Mouse (Mus musculus) gastrocnemius, adult 2 months (tissue): Measurements from ENCODE around the gene Large1. TPM values are rescaled to one million over a fixed set of nuclear protein-coding genes. Genes with fewer than 3 reads are reported as not detected.
A peak's percentile ranks its signal among the peaks of the same experiment; 100 is the strongest.
"Not testable (repeated sequence)": the region's sequence is repeated elsewhere in the genome, so short reads cannot be mapped to it uniquely, and the experiment has no call there.

Source experiments
- DNase-seq: peaks from one replicate; pipeline ENCODE4 v3.0.0; 2022
- H3K27ac ChIP-seq: fragments of 200-600 bp; 2 replicates; pipeline ENCODE4 v1.8.1; 2022; ENCODE audit warnings: mild to moderate bottlenecking
- H3K4me3 ChIP-seq: fragments of 200-600 bp; 2 replicates; pipeline ENCODE4 v1.8.1; 2022; ENCODE audit warnings: mild to moderate bottlenecking, moderate library complexity
- CTCF ChIP-seq: fragments of 200-600 bp; IDR thresholded peaks from 2 replicates; pipeline ENCODE4 v1.8.1; 2022; ENCODE audit warnings: antibody characterized with exemption, mild to moderate bottlenecking, moderate library complexity
- intact Hi-C: fragments of 180-260 bp; cut with DNase I; formaldehyde crosslinking; loops from one replicate; pipeline ENCODE4 v1.15.1; 2025
- total RNA-seq, 2 experiments: library from RNA; stranded (reverse); gene quantifications; 2 replicates each; pipeline ENCODE4 v1.2.3; 2021

Large1 gene
- total RNA-seq, 2 experiments from 2014 or later, result 25.3 to 29.6 TPM

- no peak for TF ChIP-seq CTCF
- no peak overlapping the region; the same call in 1 of the 2 replicates for H3K27ac ChIP-seq
- DNase-seq, result no peak
- intact Hi-C loops, result no loop called here
- no peak overlapping the region for H3K4me3 ChIP-seq
Measured at GRCm38 (mm10) chr8:73018241-73018640, 335.1 kb downstream of the Large1 start.

GRCm38 (mm10) chr8:73017601-73018000 lies 335.7 kb downstream of the Large1 start:
- peak; percentile 21 for DNase-seq
- Histone ChIP-seq H3K4me3 (no peak overlapping the region), H3K27ac (peak overlapping the region; percentile 16; the same call in 1 of the 2 replicates)
- no peak for TF ChIP-seq CTCF
- intact Hi-C loops, result no loop called here

- H3K27ac ChIP-seq, result no peak overlapping the region
- DNase-seq, result no peak
- no peak for TF ChIP-seq CTCF
- intact Hi-C loops, result no loop called here
- no peak overlapping the region for H3K4me3 ChIP-seq
Measured at GRCm38 (mm10) chr8:73016303-73016702, 337.0 kb downstream of the Large1 start.

GRCm38 (mm10) chr8:73007489-73007888 lies 345.9 kb downstream of the Large1 start:
- intact Hi-C loops, result loop anchor here (2.0 to 5.0 kb wide), 2 partner anchors 191 to 220 kb away; no protein-coding TSS in a partner anchor
- no peak overlapping the region for H3K27ac ChIP-seq
- peak; percentile 22 for DNase-seq
- TF ChIP-seq CTCF, result peak; percentile 67
- no peak overlapping the region for H3K4me3 ChIP-seq

- Histone ChIP-seq H3K27ac (no peak overlapping the region), H3K4me3 (no peak overlapping the region)
- peak; percentile 70 for TF ChIP-seq CTCF
- peak; percentile 22 for DNase-seq
- intact Hi-C loops, result no loop called here
Measured at GRCm38 (mm10) chr8:73003858-73004257, 349.5 kb downstream of the Large1 start.

- intact Hi-C loops, result no loop called here
- TF ChIP-seq CTCF, result no peak
- H3K4me3 ChIP-seq, result no peak overlapping the region
- no peak for DNase-seq
- no peak overlapping the region for H3K27ac ChIP-seq
Measured at GRCm38 (mm10) chr8:72993831-72994230, 359.5 kb downstream of the Large1 start.

- intact Hi-C loops, result no loop called here
- TF ChIP-seq CTCF, result no peak
- Histone ChIP-seq H3K4me3 (no peak overlapping the region), H3K27ac (no peak overlapping the region)
- no peak for DNase-seq
Measured at GRCm38 (mm10) chr8:72990425-72990824, 362.9 kb downstream of the Large1 start.

- intact Hi-C loops, result no loop called here
- no peak for TF ChIP-seq CTCF
Measured at GRCm38 (mm10) chr8:72982832-72983231, 370.5 kb downstream of the Large1 start.

GRCm38 (mm10) chr8:72955074-72955473 lies 398.3 kb downstream of the Large1 start:
- peak; percentile 19 for DNase-seq
- no peak overlapping the region for H3K4me3 ChIP-seq
- no peak overlapping the region for H3K27ac ChIP-seq
- intact Hi-C loops, result no loop called here
- TF ChIP-seq CTCF, result no peak

More at GRCm38 (mm10) chr8:72982832-72983231, 370.5 kb downstream of the Large1 start:
- no peak for DNase-seq
- H3K27ac ChIP-seq, result no peak overlapping the region
- no peak overlapping the region for H3K4me3 ChIP-seq

GRCm38 (mm10) chr8:72941393-72941792 lies 411.9 kb downstream of the Large1 start:
- H3K27ac ChIP-seq, H3K4me3 ChIP-seq, DNase-seq, intact Hi-C loops: not testable (repeated sequence)
- peak; percentile 48 for TF ChIP-seq CTCF

- H3K27ac ChIP-seq, result no peak overlapping the region
- no peak for TF ChIP-seq CTCF
- no peak overlapping the region for H3K4me3 ChIP-seq
- DNase-seq, result peak; percentile 19
- intact Hi-C loops, result no loop called here
Measured at GRCm38 (mm10) chr8:72919182-72919902, 434.0 kb downstream of the Large1 start.

GRCm38 (mm10) chr8:72905491-72905890 lies 447.8 kb downstream of the Large1 start:
- Histone ChIP-seq H3K27ac (no peak overlapping the region), H3K4me3 (no peak overlapping the region)
- TF ChIP-seq CTCF, result no peak
- intact Hi-C loops, result no loop called here
- DNase-seq, result no peak

- intact Hi-C loops, result no loop called here
- DNase-seq, result no peak
- H3K4me3 ChIP-seq, result no peak overlapping the region
- TF ChIP-seq CTCF, result no peak
- H3K27ac ChIP-seq, result no peak overlapping the region
Measured at GRCm38 (mm10) chr8:72901591-72901990, 451.7 kb downstream of the Large1 start.

GRCm38 (mm10) chr8:72899321-72899720 lies 454.0 kb downstream of the Large1 start:
- Histone ChIP-seq H3K27ac (no peak overlapping the region), H3K4me3 (no peak overlapping the region)
- no peak for TF ChIP-seq CTCF
- DNase-seq, result no peak
- intact Hi-C loops, result no loop called here
